Mouse (Mus musculus) brain, embryonic 18.5 days (tissue): ENCODE data around the gene BC016579.

ENCODE experiments used
- DNase-seq: peaks from one replicate; pipeline ENCODE4 v3.0.0-alpha.2; 2012; ENCODE audit warnings: low read depth, low spot score

Gene BC016579

GRCm38 (mm10) chr16:45653934-45654332 is at the start of gene BC016579:
BC016579 (minus strand) TSS chr16:45654068.
- DNase-seq = no peak

GRCm38 (mm10) chr16:45699301-45699700 is 45.4 kb upstream of the BC016579 start:
- no peak for DNase-seq

- DNase-seq = no peak
Measured at GRCm38 (mm10) chr16:45697996-45698395, 44.1 kb upstream of the BC016579 start.

GRCm38 (mm10) chr16:45695445-45696160 is 41.7 kb upstream of the BC016579 start:
- no peak for DNase-seq

GRCm38 (mm10) chr16:45693558-45693957 is 39.7 kb upstream of the BC016579 start, which contains the start of gene Tmprss7:
Tmprss7 (minus strand) TSS chr16:45693658.
- no peak for DNase-seq

- DNase-seq = no peak
Measured at GRCm38 (mm10) chr16:45692851-45693250, 39.0 kb upstream of the BC016579 start.

GRCm38 (mm10) chr16:45690178-45690577 is 36.3 kb upstream of the BC016579 start:
- DNase-seq = peak; percentile 60

GRCm38 (mm10) chr16:45686833-45687232 is 33.0 kb upstream of the BC016579 start:
- no peak for DNase-seq

GRCm38 (mm10) chr16:45685295-45685694 is 31.4 kb upstream of the BC016579 start:
- DNase-seq = no peak

GRCm38 (mm10) chr16:45684815-45685214 is 30.9 kb upstream of the BC016579 start:
- DNase-seq = no peak

GRCm38 (mm10) chr16:45676462-45676861 is 22.6 kb upstream of the BC016579 start:
- no peak for DNase-seq

- no peak for DNase-seq
Measured at GRCm38 (mm10) chr16:45670005-45670404, 16.1 kb upstream of the BC016579 start.

GRCm38 (mm10) chr16:45668178-45668577 is 14.3 kb upstream of the BC016579 start:
- no peak for DNase-seq

- DNase-seq = no peak
Measured at GRCm38 (mm10) chr16:45666136-45666535, 12.3 kb upstream of the BC016579 start.

GRCm38 (mm10) chr16:45662381-45662780 is 8.5 kb upstream of the BC016579 start:
- no peak for DNase-seq

- no peak for DNase-seq
Measured at GRCm38 (mm10) chr16:45659596-45659995, 5.7 kb upstream of the BC016579 start.

GRCm38 (mm10) chr16:45658248-45658647 is 4.4 kb upstream of the BC016579 start:
- no peak for DNase-seq

GRCm38 (mm10) chr16:45657574-45658159 is 3.8 kb upstream of the BC016579 start:
- no peak for DNase-seq

- DNase-seq = no peak
Measured at GRCm38 (mm10) chr16:45654465-45654864, 597 bp upstream of the BC016579 start.

GRCm38 (mm10) chr16:45653009-45653933 is 597 bp downstream of the BC016579 start:
- DNase-seq = no peak

- no peak for DNase-seq
Measured at GRCm38 (mm10) chr16:45651497-45651896, 2.4 kb downstream of the BC016579 start.

GRCm38 (mm10) chr16:45644380-45644779 is 9.5 kb downstream of the BC016579 start:
- no peak for DNase-seq
